Mouse (Mus musculus): ENCODE results near the gene Foxd1.

The Foxd1 gene

GRCm38 (mm10) chr13:98353709-98354089 lies 343 bp upstream of the Foxd1 start:
- in situ Hi-C loops (cut with MboI, MseI): no loop called here

- in situ Hi-C loops (cut with MboI, MseI): no loop called here
Measured at GRCm38 (mm10) chr13:98354871-98355558, 973 bp downstream of the Foxd1 start.

- in situ Hi-C loops (cut with MboI, MseI): no loop called here
Measured at GRCm38 (mm10) chr13:98355559-98356111, 1.6 kb downstream of the Foxd1 start.

GRCm38 (mm10) chr13:98356176-98356972 lies 2.3 kb downstream of the Foxd1 start:
- in situ Hi-C loops (cut with MboI, MseI): no loop called here

- in situ Hi-C loops (cut with MboI, MseI): no loop called here
Measured at GRCm38 (mm10) chr13:98356973-98357425, 3.0 kb downstream of the Foxd1 start.

GRCm38 (mm10) chr13:98357433-98358423 lies 3.7 kb downstream of the Foxd1 start:
- in situ Hi-C loops (cut with MboI, MseI): no loop called here

GRCm38 (mm10) chr13:98358424-98359181 lies 4.6 kb downstream of the Foxd1 start:
- in situ Hi-C loops (cut with MboI, MseI): no loop called here

- in situ Hi-C loops (cut with MboI, MseI): no loop called here
Measured at GRCm38 (mm10) chr13:98359337-98359736, 5.3 kb downstream of the Foxd1 start.

- in situ Hi-C loops (cut with MboI, MseI): no loop called here
Measured at GRCm38 (mm10) chr13:98360391-98360790, 6.3 kb downstream of the Foxd1 start.

- in situ Hi-C loops (cut with MboI, MseI): no loop called here
Measured at GRCm38 (mm10) chr13:98361161-98361560, 7.1 kb downstream of the Foxd1 start.

- in situ Hi-C loops (cut with MboI, MseI): no loop called here
Measured at GRCm38 (mm10) chr13:98363046-98363445, 9.0 kb downstream of the Foxd1 start.

- in situ Hi-C loops (cut with MboI, MseI): no loop called here
Measured at GRCm38 (mm10) chr13:98365081-98365480, 11.0 kb downstream of the Foxd1 start.

- in situ Hi-C loops (cut with MboI, MseI): no loop called here
Measured at GRCm38 (mm10) chr13:98365766-98366421, 11.9 kb downstream of the Foxd1 start.

- in situ Hi-C loops (cut with MboI, MseI): no loop called here
Measured at GRCm38 (mm10) chr13:98366469-98367275, 12.6 kb downstream of the Foxd1 start.

- in situ Hi-C loops (cut with MboI, MseI): no loop called here
Measured at GRCm38 (mm10) chr13:98367601-98368000, 13.6 kb downstream of the Foxd1 start.

- in situ Hi-C loops (cut with MboI, MseI): no loop called here
Measured at GRCm38 (mm10) chr13:98369046-98369445, 15.0 kb downstream of the Foxd1 start.

- in situ Hi-C loops (cut with MboI, MseI): no loop called here
Measured at GRCm38 (mm10) chr13:98374560-98374959, 20.5 kb downstream of the Foxd1 start.

- in situ Hi-C loops (cut with MboI, MseI): no loop called here
Measured at GRCm38 (mm10) chr13:98374979-98375378, 20.9 kb downstream of the Foxd1 start.

GRCm38 (mm10) chr13:98377746-98378145 lies 23.7 kb downstream of the Foxd1 start:
- in situ Hi-C loops (cut with MboI, MseI): no loop called here
